Mouse (Mus musculus) olfactory bulb, adult 2 months (tissue): ENCODE measurements around the gene Ncstn. TPM values are rescaled to one million over a fixed set of nuclear protein-coding genes. Genes with fewer than 3 reads are reported as not detected.
A peak's percentile ranks its signal among the peaks of the same experiment; 100 is the strongest.

Experiments
- H3K27ac ChIP-seq: fragments of 200-500 bp; 2 replicates; pipeline ENCODE4 v1.5.1; 2012; ENCODE audit warnings: low read depth, low read length; ENCODE audit not compliant: insufficient read depth
- H3K4me1 ChIP-seq: fragments of 200-500 bp; 2 replicates; pipeline ENCODE4 v1.6.1; 2012; ENCODE audit warnings: low read length; ENCODE audit not compliant: control insufficient read depth, insufficient read depth
- H3K4me3 ChIP-seq: fragments of 200-500 bp; 2 replicates; pipeline ENCODE4 v1.5.1; 2012; ENCODE audit warnings: mild to moderate bottlenecking, low read depth, low read length, moderate library complexity; ENCODE audit not compliant: insufficient read depth
- CTCF ChIP-seq: fragments of 200-500 bp; IDR thresholded peaks from 2 replicates; pipeline ENCODE4 v1.5.1; 2012; ENCODE audit warnings: low read depth, mild to moderate bottlenecking, low read length, moderate library complexity; ENCODE audit not compliant: insufficient read depth
- POLR2A ChIP-seq: fragments of 200-500 bp; IDR thresholded peaks from 2 replicates; pipeline ENCODE4 v1.6.1; 2012; ENCODE audit warnings: mild to moderate bottlenecking, low read depth, low read length, moderate library complexity; ENCODE audit not compliant: insufficient read depth
- WGBS: fragments of 180-500 bp; shearing (Covaris S2); methylation state at CpG from one replicate; pipeline ENCODE4 v1.1.7; 2018; 5-methylcytosine and 5-hydroxymethylcytosine counted together
- polyA plus RNA-seq: library from polyadenylated mRNA; stranded (reverse); fragments of >200 nt; gene quantifications from 2 replicates; pipeline ENCODE4 v1.2.4, GENCODE M21; 2012; ENCODE audit warnings: low replicate concordance; ENCODE audit not compliant: missing spikeins, insufficient read depth, insufficient read length

Gene Ncstn
- polyA plus RNA-seq, 1 experiment = 196 TPM

GRCm38 (mm10) chr1:172122671-172123070 is 40.1 kb upstream of the Ncstn start:
- H3K4me3 ChIP-seq = no peak overlapping the region
- H3K27ac ChIP-seq = no peak overlapping the region
- WGBS = 80% methylated on average over 2 of the region's 2 CpGs
- H3K4me1 ChIP-seq = peaks cover 4% of the 10 kb centered on the region
- TF ChIP-seq CTCF (no peak), POLR2A (no peak)

GRCm38 (mm10) chr1:172119720-172120119 is 37.1 kb upstream of the Ncstn start:
- H3K27ac ChIP-seq = no peak overlapping the region
- TF ChIP-seq POLR2A = no peak
- TF ChIP-seq CTCF = 0 out of 2 replicates have a peak, but pooled peaks have one; percentile 24
- no peaks in the 10 kb centered on the region for H3K4me1 ChIP-seq
- H3K4me3 ChIP-seq = no peak overlapping the region
- 36% methylated on average over 3 of the region's 3 CpGs for WGBS

GRCm38 (mm10) chr1:172119100-172119499 is 36.5 kb upstream of the Ncstn start:
- WGBS = 75% methylated on average over 6 of the region's 6 CpGs
- TF ChIP-seq CTCF (no peak), POLR2A (no peak)

GRCm38 (mm10) chr1:172116948-172117347 is 34.4 kb upstream of the Ncstn start:
- H3K4me1 ChIP-seq = no peaks in the 10 kb centered on the region
- 95% methylated on average over 5 of the region's 5 CpGs for WGBS
- no peak for TF ChIP-seq POLR2A
- TF ChIP-seq CTCF = no peak

More at GRCm38 (mm10) chr1:172119100-172119499, 36.5 kb upstream of the Ncstn start:
- H3K27ac ChIP-seq = no peak overlapping the region
- H3K4me1 ChIP-seq = no peaks in the 10 kb centered on the region
- H3K4me3 ChIP-seq = no peak overlapping the region

GRCm38 (mm10) chr1:172107777-172108477 is 25.3 kb upstream of the Ncstn start:
- Histone ChIP-seq H3K4me3 (no peak overlapping the region), H3K27ac (no peak overlapping the region), H3K4me1 (no peaks in the 10 kb centered on the region)
- 52% methylated on average over 10 of the region's 10 CpGs for WGBS
- TF ChIP-seq CTCF = no peak
- TF ChIP-seq POLR2A = no peak

More at GRCm38 (mm10) chr1:172116948-172117347, 34.4 kb upstream of the Ncstn start:
- Histone ChIP-seq H3K27ac (no peak overlapping the region), H3K4me3 (no peak overlapping the region)

- no peak overlapping the region for H3K27ac ChIP-seq
- WGBS = 62% methylated on average over 11 of the region's 11 CpGs
- H3K4me1 ChIP-seq = no peaks in the 10 kb centered on the region
- H3K4me3 ChIP-seq = no peak overlapping the region
- TF ChIP-seq POLR2A (no peak), CTCF (no peak)
These were observed 22.5 kb upstream of the Ncstn start for GRCm38 (mm10) chr1:172105101-172105500.

GRCm38 (mm10) chr1:172103619-172104018 is 21.0 kb upstream of the Ncstn start:
- TF ChIP-seq POLR2A (no peak), CTCF (no peak)
- Histone ChIP-seq H3K4me3 (no peak overlapping the region), H3K4me1 (no peaks in the 10 kb centered on the region), H3K27ac (no peak overlapping the region)
- WGBS = 75% methylated on average over 4 of the region's 4 CpGs

- 47% methylated on average over 6 of the region's 6 CpGs for WGBS
- no peaks in the 10 kb centered on the region for H3K4me1 ChIP-seq
- no peak overlapping the region for H3K27ac ChIP-seq
- H3K4me3 ChIP-seq = no peak overlapping the region
- TF ChIP-seq CTCF = no peak
- no peak for TF ChIP-seq POLR2A
These were observed 16.9 kb upstream of the Ncstn start for GRCm38 (mm10) chr1:172099325-172100033.

- Histone ChIP-seq H3K4me1 (no peaks in the 10 kb centered on the region), H3K4me3 (no peak overlapping the region), H3K27ac (no peak overlapping the region)
- WGBS = 71% methylated on average over 6 of the region's 6 CpGs
- TF ChIP-seq POLR2A (no peak), CTCF (no peak)
These were observed 12.6 kb upstream of the Ncstn start for GRCm38 (mm10) chr1:172095202-172095601.
